ENCODE assay signal across 11 mouse cellular contexts in the genomic region with DNA sequence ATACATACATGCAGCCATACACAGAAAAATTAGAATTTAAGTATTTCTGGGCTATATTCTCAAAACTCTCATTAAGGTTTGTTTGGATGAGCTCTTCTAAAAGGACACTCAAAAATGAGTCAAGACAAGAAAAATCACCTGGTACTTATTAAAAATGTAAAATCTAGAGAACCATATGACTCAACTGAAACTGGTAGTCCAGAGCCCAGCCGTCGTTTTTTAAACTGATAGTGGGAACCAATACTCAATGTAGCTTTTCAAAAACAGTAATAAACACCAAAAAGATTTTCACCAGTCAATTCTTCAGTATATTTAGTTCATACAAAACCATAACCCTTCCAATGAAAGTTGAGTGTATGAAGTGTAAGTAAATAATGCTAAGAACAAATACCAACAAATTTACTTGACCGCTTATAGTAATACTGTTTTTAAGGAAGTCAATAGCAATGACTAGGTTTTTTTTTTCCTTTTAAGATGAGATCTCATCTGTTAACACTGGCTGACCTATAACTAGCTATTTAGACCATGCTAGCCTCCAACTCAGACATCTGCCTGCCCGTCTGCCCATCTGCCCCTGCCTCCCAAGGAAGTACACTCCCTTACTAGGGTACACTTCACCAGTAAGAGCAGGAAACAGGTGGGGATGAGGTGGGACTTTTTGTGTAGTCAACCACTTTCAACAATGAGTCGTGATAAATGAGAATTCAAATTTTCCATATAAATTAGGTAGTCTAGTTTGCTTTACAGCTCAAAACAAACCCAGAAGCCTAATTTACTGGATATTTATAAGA. TPM values are rescaled to one million over a fixed set of nuclear protein-coding genes. Genes with fewer than 3 reads are reported as not detected.
A peak's percentile ranks its signal among the peaks of the same experiment; 100 is the strongest.
DNase-seq lines count a peak whose midpoint lies in the region; ATAC-seq and TF ChIP-seq lines count a peak whose summit lies in the region.
"Had no signal": no experiment of that assay in that cellular context is flagged by ENCODE, and none has a peak within 500 bp of the region (broad histone marks: within the 10 kb centered on the region; RNA-seq: fewer than 3 reads in every experiment).

No protein-coding gene starts in this region.

- H3K9me3 ChIP-seq in erythroblast, embryonic 14.5 days (ENCODE audit: control insufficient read depth, low read length) = no peaks in the 10 kb centered on the region
- no peaks in the 10 kb centered on the region for H3K9me3 ChIP-seq in lung, embryonic 15.5 days
- H3K9me3 ChIP-seq in limb, embryonic 13.5 days = no peaks in the 10 kb centered on the region
- no peaks in the 10 kb centered on the region for H3K9me3 ChIP-seq in neural tube, embryonic 15.5 days (replicated peaks)
- H3K9me3 ChIP-seq: embryonic facial prominence, embryonic 12.5 days had no signal

- peak overlapping the region; percentile 38 for H3K4me3 ChIP-seq in erythroblast, embryonic 14.5 days (replicated peaks)
- H3K4me3 ChIP-seq in lung, embryonic 15.5 days = peak overlapping the region; percentile 13; the same call in 1 of the 2 replicates
- H3K4me3 ChIP-seq in lung, adult 2 months (replicated peaks; ENCODE audit: extremely low read depth, low read depth, low read length) = no peak overlapping the region
- no peak overlapping the region for H3K4me3 ChIP-seq in limb, embryonic 13.5 days
- no peak overlapping the region for H3K4me3 ChIP-seq in neural tube, embryonic 15.5 days (replicated peaks)
- H3K4me3 ChIP-seq: embryonic facial prominence, embryonic 12.5 days had no signal

- DNase-seq in lung, adult 2 months = no peak
- DNase-seq in Muller cell, postnatal 12 days (ENCODE audit: inconsistent ontology term) = no peak
- DNase-seq: adrenal gland, postnatal 36 days had no signal

- H3K27me3 ChIP-seq in erythroblast, embryonic 14.5 days (ENCODE audit: control insufficient read depth) = no peaks in the 10 kb centered on the region
- no peaks in the 10 kb centered on the region for H3K27me3 ChIP-seq in lung, embryonic 15.5 days
- H3K27me3 ChIP-seq in limb, embryonic 13.5 days = no peaks in the 10 kb centered on the region
- no peaks in the 10 kb centered on the region for H3K27me3 ChIP-seq in neural tube, embryonic 15.5 days (replicated peaks)
- H3K27me3 ChIP-seq: embryonic facial prominence, embryonic 12.5 days had no signal

- ATAC-seq in erythroblast, adult 5-6 weeks (replicated peaks; ENCODE audit: low FRiP score, poor library complexity, severe bottlenecking) = no peak
- ATAC-seq in lung, embryonic 15.5 days (ENCODE audit: borderline replicate concordance, extremely low read depth, low FRiP score, low TSS enrichment) = no peak
- no peak for ATAC-seq in limb, embryonic 13.5 days (ENCODE audit: low FRiP score, low read depth)
- ATAC-seq in neural tube, embryonic 15.5 days (ENCODE audit: low FRiP score) = no peak
- no peak for ATAC-seq in megakaryocyte-erythroid progenitor cell, adult 5-6 weeks (replicated peaks; ENCODE audit: low FRiP score, low TSS enrichment, poor library complexity, severe bottlenecking)

- H3K36me3 ChIP-seq in erythroblast, embryonic 14.5 days (ENCODE audit: control insufficient read depth) = peaks cover 59% of the 10 kb centered on the region
- peaks cover 16% of the 10 kb centered on the region; the same call in 1 of the 2 replicates for H3K36me3 ChIP-seq in lung, embryonic 15.5 days
- peaks cover 30% of the 10 kb centered on the region for H3K36me3 ChIP-seq in limb, embryonic 13.5 days
- H3K36me3 ChIP-seq in neural tube, embryonic 15.5 days = peaks cover 5% of the 10 kb centered on the region; the same call in 1 of the 2 replicates

- TF ChIP-seq CTCF in lung, adult 2 months (IDR thresholded peaks at IDR 0.05; ENCODE audit: insufficient read depth, low read length) = no peak

- H3K27ac ChIP-seq in lung, embryonic 15.5 days = no peak overlapping the region
- H3K27ac ChIP-seq in limb, embryonic 13.5 days = no peak overlapping the region
- no peak overlapping the region for H3K27ac ChIP-seq in neural tube, embryonic 15.5 days (replicated peaks)
- H3K27ac ChIP-seq: embryonic facial prominence, embryonic 12.5 days had no signal

- H3K4me2 ChIP-seq in lung, embryonic 15.5 days = peak overlapping the region; percentile 30; the same call in 1 of the 2 replicates
- peak overlapping the region; percentile 79 for H3K4me2 ChIP-seq in limb, embryonic 13.5 days (replicated peaks)
- H3K4me2 ChIP-seq in neural tube, embryonic 15.5 days = peak overlapping the region; percentile 56

- H3K9ac ChIP-seq in lung, embryonic 15.5 days = no peak overlapping the region; the same call in 1 of the 2 replicates
- no peak overlapping the region for H3K9ac ChIP-seq in limb, embryonic 13.5 days
- no peak overlapping the region for H3K9ac ChIP-seq in neural tube, embryonic 15.5 days (replicated peaks)
- H3K9ac ChIP-seq: embryonic facial prominence, embryonic 12.5 days had no signal

- TF ChIP-seq POLR2A in lung, adult 2 months (IDR thresholded peaks at IDR 0.05; ENCODE audit: borderline replicate concordance, extremely low read depth, low read depth, low read length) = no peak

- H3K4me1 ChIP-seq in erythroblast, embryonic 14.5 days (ENCODE audit: control insufficient read depth) = peaks cover 33% of the 10 kb centered on the region
- peaks cover 28% of the 10 kb centered on the region for H3K4me1 ChIP-seq in lung, embryonic 15.5 days
- peaks cover 10% of the 10 kb centered on the region for H3K4me1 ChIP-seq in lung, adult 2 months (ENCODE audit: control insufficient read depth, insufficient read depth, low read length)
- peaks cover 38% of the 10 kb centered on the region for H3K4me1 ChIP-seq in limb, embryonic 13.5 days
- peaks cover 43% of the 10 kb centered on the region for H3K4me1 ChIP-seq in neural tube, embryonic 15.5 days

- 60% methylated on average over 5 of the region's 5 CpGs for WGBS in lung, embryonic 15.5 days
- WGBS in lung, adult 2 months = 22% methylated on average over 5 of the region's 5 CpGs
- 77% methylated on average over 5 of the region's 5 CpGs for WGBS in limb, embryonic 13.5 days
- 75% methylated on average over 5 of the region's 5 CpGs for WGBS in neural tube, embryonic 15.5 days

RNA-seq across cellular contexts. Expression of gene Hnrnpc, which starts 3.5 kb away (rescaled TPM):
- polyA plus RNA-seq in erythroblast, embryonic 14.5 days (2012) = 1.5 and 2.8 TPM in 2 replicates
- 143 and 152 TPM in 2 replicates for total RNA-seq in erythroblast, adult 5-6 weeks (2015; ENCODE audit: low replicate concordance)
- total RNA-seq in erythroblast, adult 5-6 weeks (2017; ENCODE audit: low replicate concordance) = 197 and 275 TPM in 2 replicates
- 645 and 674 TPM in 2 replicates for polyA plus RNA-seq in lung, embryonic 15.5 days (2015; fragmentation: Nextera tagmentation; extraction: Ambion mirVana)
- polyA plus RNA-seq in lung, adult 2 months (2012; rRNA removed) = 50.1 and 83.7 TPM in 2 replicates
- 759 and 771 TPM in 2 replicates for polyA plus RNA-seq in limb, embryonic 13.5 days (2015; fragmentation: Nextera tagmentation; extraction: Ambion mirVana)
- 424 and 500 TPM in 2 replicates for polyA plus RNA-seq in neural tube, embryonic 15.5 days (2015; fragmentation: Nextera tagmentation; extraction: Ambion mirVana)
- 371 and 420 TPM in 2 replicates for total RNA-seq in megakaryocyte-erythroid progenitor cell, adult 5-6 weeks (2014; fragmentation: Nextera tagmentation)
- total RNA-seq in megakaryocyte-erythroid progenitor cell, adult 5-6 weeks (2017) = 758 and 809 TPM in 2 replicates

RNA-seq across cellular contexts. Expression of gene Rpgrip1, which starts 10.1 kb away (rescaled TPM):
- not detected in 2 replicates for polyA plus RNA-seq in erythroblast, embryonic 14.5 days (2012)
- 1.3 TPM in 1 of 2 replicates, not detected in the other for total RNA-seq in erythroblast, adult 5-6 weeks (2015; ENCODE audit: low replicate concordance)
- 3.2 and 4.6 TPM in 2 replicates for total RNA-seq in erythroblast, adult 5-6 weeks (2017; ENCODE audit: low replicate concordance)
- 61.8 and 72.8 TPM in 2 replicates for polyA plus RNA-seq in lung, embryonic 15.5 days (2015; fragmentation: Nextera tagmentation; extraction: Ambion mirVana)
- polyA plus RNA-seq in lung, adult 2 months (2012; rRNA removed) = 2.5 TPM in 2 replicates
- 90.3 and 90.4 TPM in 2 replicates for polyA plus RNA-seq in limb, embryonic 13.5 days (2015; fragmentation: Nextera tagmentation; extraction: Ambion mirVana)
- polyA plus RNA-seq in neural tube, embryonic 15.5 days (2015; fragmentation: Nextera tagmentation; extraction: Ambion mirVana) = 42.6 and 46.0 TPM in 2 replicates
- 1.2 and 9.1 TPM in 2 replicates for total RNA-seq in megakaryocyte-erythroid progenitor cell, adult 5-6 weeks (2014; fragmentation: Nextera tagmentation)
- total RNA-seq in megakaryocyte-erythroid progenitor cell, adult 5-6 weeks (2017) = 5.9 and 7.1 TPM in 2 replicates

RNA-seq across cellular contexts. Expression of gene Olfr221, which starts 58.1 kb away (rescaled TPM):
- not detected in 2 replicates for polyA plus RNA-seq in erythroblast, embryonic 14.5 days (2012)
- not detected in 2 replicates for total RNA-seq in erythroblast, adult 5-6 weeks (2015; ENCODE audit: low replicate concordance)
- total RNA-seq in erythroblast, adult 5-6 weeks (2017; ENCODE audit: low replicate concordance) = 0.56 TPM in 1 of 2 replicates, not detected in the other
- not detected in 2 replicates for polyA plus RNA-seq in lung, embryonic 15.5 days (2015; fragmentation: Nextera tagmentation; extraction: Ambion mirVana)
- not detected in 2 replicates for polyA plus RNA-seq in lung, adult 2 months (2012; rRNA removed)
- not detected in 2 replicates for polyA plus RNA-seq in limb, embryonic 13.5 days (2015; fragmentation: Nextera tagmentation; extraction: Ambion mirVana)
- polyA plus RNA-seq in neural tube, embryonic 15.5 days (2015; fragmentation: Nextera tagmentation; extraction: Ambion mirVana) = not detected in 2 replicates
- not detected in 2 replicates for total RNA-seq in megakaryocyte-erythroid progenitor cell, adult 5-6 weeks (2014; fragmentation: Nextera tagmentation)
- not detected in 2 replicates for total RNA-seq in megakaryocyte-erythroid progenitor cell, adult 5-6 weeks (2017)
- total RNA-seq: adrenal gland, postnatal 36 days had no signal
- polyA plus RNA-seq: embryonic facial prominence, embryonic 12.5 days; large intestine, adult 2 months had no signal

Comparison
In these comparisons a context has a peak if more than half of its experiments do, and no peak if none do; other contexts are left out.
1. H3K4me3 ChIP-seq: peak in erythroblast, embryonic 14.5 days (single experiment) and lung, embryonic 15.5 days (single experiment); none in lung, adult 2 months (single experiment), limb, embryonic 13.5 days (single experiment) and neural tube, embryonic 15.5 days (single experiment).
2. RNA of gene Rpgrip1, which starts 10.1 kb away (polyA plus RNA-seq): 90.3 to 90.4 TPM in limb, embryonic 13.5 days, 61.8 to 72.8 TPM in lung, embryonic 15.5 days and 42.6 to 46.0 TPM in neural tube, embryonic 15.5 days; 2.5 TPM in lung, adult 2 months and not detected in erythroblast, embryonic 14.5 days; every median in the first group is over 10 times any median in the second.
3. RNA of gene Hnrnpc, which starts 3.5 kb away (polyA plus RNA-seq): 759 to 771 TPM in limb, embryonic 13.5 days, 645 to 674 TPM in lung, embryonic 15.5 days, 424 to 500 TPM in neural tube, embryonic 15.5 days and 50.1 to 83.7 TPM in lung, adult 2 months; 1.5 to 2.8 TPM in erythroblast, embryonic 14.5 days; every median in the first group is over 10 times any median in the second.
4. Peak in every context shown above with its lines, with median percentiles within 50 percentile points of each other: H3K4me2 ChIP-seq.